In genomic region chr3:34231593-34232328, GRCm38 (mm10) we compare ENCODE assay signal across 9 mouse cellular contexts.
A peak's percentile ranks its signal among the peaks of the same experiment; 100 is the strongest.
DNase-seq lines count a peak whose midpoint lies in the region; ATAC-seq and TF ChIP-seq lines count a peak whose summit lies in the region.
"Had no signal": no experiment of that assay in that cellular context is flagged by ENCODE, and none has a peak within 500 bp of the region (broad histone marks: within the 10 kb centered on the region; RNA-seq: fewer than 3 reads in every experiment).

No protein-coding gene starts in this region.

- no peaks in the 10 kb centered on the region for H3K9me3 ChIP-seq in hindbrain, postnatal 0 days (ENCODE audit: low read length)
- no peaks in the 10 kb centered on the region for H3K9me3 ChIP-seq in neural tube, embryonic 11.5 days (ENCODE audit: control insufficient read depth, low read length)
- H3K9me3 ChIP-seq: G1E had no signal

- intact Hi-C loops in heart, postnatal 10 days (cut with DNase I), result loop anchor here (1.0 to 2.0 kb wide), 3 partner anchors 408 to 1249 kb away; no protein-coding TSS in a partner anchor

- 57% methylated on average over 9 of the region's 9 CpGs for WGBS in hindbrain, postnatal 0 days
- WGBS in neural tube, embryonic 11.5 days, result 71% methylated on average over 9 of the region's 9 CpGs

- H3K36me3 ChIP-seq in hindbrain, postnatal 0 days (ENCODE audit: insufficient read depth, low read length), result no peaks in the 10 kb centered on the region
- H3K36me3 ChIP-seq in neural tube, embryonic 11.5 days (ENCODE audit: control insufficient read depth, insufficient read depth, low read length), result no peaks in the 10 kb centered on the region
- H3K36me3 ChIP-seq: G1E had no signal

- H3K4me3 ChIP-seq in hindbrain, postnatal 0 days (ENCODE audit: low read length), result no peak overlapping the region
- H3K4me3 ChIP-seq in neural tube, embryonic 11.5 days (ENCODE audit: low read depth, low read length), result no peak overlapping the region

- no peak overlapping the region for H3K9ac ChIP-seq in hindbrain, postnatal 0 days (replicated peaks; ENCODE audit: low read length)
- H3K9ac ChIP-seq in neural tube, embryonic 11.5 days (ENCODE audit: low read length), result no peak overlapping the region

- H3K4me2 ChIP-seq in hindbrain, postnatal 0 days (ENCODE audit: low read depth, low read length), result no peak overlapping the region
- no peak overlapping the region for H3K4me2 ChIP-seq in neural tube, embryonic 11.5 days (ENCODE audit: low read depth)

- TF ChIP-seq CTCF in hindbrain, postnatal 0 days (IDR thresholded peaks at IDR 0.05; ENCODE audit: low read depth), result peak; percentile 60

- no peaks in the 10 kb centered on the region for H3K27me3 ChIP-seq in hindbrain, postnatal 0 days (ENCODE audit: insufficient read depth, low read length)
- H3K27me3 ChIP-seq in neural tube, embryonic 11.5 days (ENCODE audit: control insufficient read depth, insufficient read depth, low read length), result no peaks in the 10 kb centered on the region

- ATAC-seq in hindbrain, postnatal 0 days, result peak; percentile 93
- peak; percentile 35; the same call in 1 of the 2 replicates for ATAC-seq in neural tube, embryonic 11.5 days (ENCODE audit: insufficient read depth, low FRiP score, low TSS enrichment)

- no peaks in the 10 kb centered on the region for H3K4me1 ChIP-seq in hindbrain, postnatal 0 days (ENCODE audit: insufficient read depth, low read length)
- H3K4me1 ChIP-seq in neural tube, embryonic 11.5 days (ENCODE audit: control insufficient read depth, insufficient read depth, low read length), result no peaks in the 10 kb centered on the region

- H3K27ac ChIP-seq in hindbrain, postnatal 0 days, result no peak overlapping the region; the same call in 1 of the 2 replicates
- no peak overlapping the region for H3K27ac ChIP-seq in neural tube, embryonic 11.5 days (ENCODE audit: low read depth, low read length)

- peak; percentile 1 to 7 for DNase-seq in heart, postnatal 10 days
- DNase-seq in heart, adult 9 months (ENCODE audit: low spot score in 2 of 2), result no peak
- peak; percentile 65 for DNase-seq in embryo, embryonic 11 days
- peak; percentile 80 for DNase-seq in hindbrain, postnatal 0 days (ENCODE audit: low spot score)
- DNase-seq in neural tube, embryonic 11.5 days (ENCODE audit: low spot score), result peak; percentile 48
- no peak for DNase-seq in adrenal gland, adult 8-10 months
- DNase-seq in lung, postnatal 10 days, result no peak
- no peak for DNase-seq in adrenal gland, postnatal 25 days

Comparison
In these comparisons a context has a peak if more than half of its experiments do, and no peak if none do; other contexts are left out.
1. DNase-seq: peak in heart, postnatal 10 days (2 of 2), embryo, embryonic 11 days (single experiment), hindbrain, postnatal 0 days (single experiment) and neural tube, embryonic 11.5 days (single experiment); none in heart, adult 9 months (0 of 2), adrenal gland, adult 8-10 months (single experiment), lung, postnatal 10 days (single experiment) and adrenal gland, postnatal 25 days (single experiment).